Mouse (Mus musculus) lung, postnatal 14 days (tissue): Measurements from ENCODE around the gene Dido1.

Experiments used
- DNase-seq: peaks from one replicate; pipeline ENCODE4 v3.0.0; 2021

Dido1 gene

DNA sequence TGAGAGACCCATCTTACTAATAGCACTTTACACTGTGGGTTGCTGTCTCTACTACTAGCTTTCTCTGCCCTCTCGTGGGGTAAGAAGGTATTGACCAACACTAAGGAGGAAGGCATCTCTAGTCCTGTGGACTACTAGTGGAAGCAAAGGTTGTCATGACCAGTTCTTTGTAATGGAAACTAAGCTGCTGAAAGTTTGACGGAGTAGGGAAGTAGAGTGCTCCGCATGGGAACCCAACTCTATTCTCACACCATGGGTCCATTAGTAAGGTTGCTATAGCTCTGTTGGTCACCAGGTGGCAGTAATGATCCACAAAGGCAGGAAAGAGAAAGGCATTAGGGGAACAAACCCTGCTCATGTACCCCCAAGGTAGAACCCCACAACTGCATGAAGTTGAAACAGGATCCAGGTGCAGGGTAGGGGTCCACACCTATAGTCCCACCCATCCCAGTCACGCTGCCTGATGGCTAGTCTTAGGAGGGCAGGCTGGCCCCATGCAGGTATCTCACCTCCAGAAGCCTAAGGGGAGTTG is 31.1 kb downstream of the Dido1 start:
- peak; percentile 74 for DNase-seq

DNA sequence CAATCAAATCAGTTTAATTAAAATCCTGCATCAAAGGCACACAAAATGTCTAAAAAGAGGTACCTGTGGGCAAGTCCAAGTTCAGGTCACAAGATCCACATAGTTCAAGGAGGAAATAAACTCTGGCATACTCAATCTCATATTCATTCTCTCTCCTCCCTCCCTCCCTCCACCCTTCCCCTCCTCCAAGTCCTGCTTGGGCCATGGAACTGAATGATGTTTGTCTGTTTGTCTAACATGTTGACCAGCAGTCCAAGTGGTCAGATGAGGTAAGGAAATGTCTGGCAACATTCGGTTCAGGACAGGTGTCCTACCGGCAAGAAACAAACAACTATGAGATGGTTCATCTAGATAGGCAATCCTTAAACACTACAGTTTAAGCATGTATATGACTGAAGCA is 33.1 kb downstream of the Dido1 start:
- DNase-seq: no peak

DNA sequence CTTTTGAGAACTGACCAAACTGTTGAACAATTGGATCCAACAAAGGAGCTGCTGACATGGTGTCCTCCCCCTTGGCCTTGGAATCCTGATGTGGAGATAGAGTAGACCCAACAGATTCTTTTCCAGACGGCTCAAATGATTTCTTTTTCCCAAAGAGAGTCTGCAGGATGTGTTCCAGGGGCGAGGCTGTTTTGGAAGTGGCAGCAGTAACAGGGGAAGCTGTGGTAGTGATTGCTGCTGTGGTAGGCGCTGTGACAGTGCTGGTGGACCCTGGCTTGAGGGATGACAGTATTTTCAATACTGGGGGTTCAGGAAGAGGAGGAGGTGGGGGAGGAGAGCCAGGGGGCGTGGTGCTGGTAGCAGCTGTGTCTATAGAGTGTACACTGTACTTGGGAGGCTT is 47.8 kb downstream of the Dido1 start:
- DNase-seq: no peak

DNA sequence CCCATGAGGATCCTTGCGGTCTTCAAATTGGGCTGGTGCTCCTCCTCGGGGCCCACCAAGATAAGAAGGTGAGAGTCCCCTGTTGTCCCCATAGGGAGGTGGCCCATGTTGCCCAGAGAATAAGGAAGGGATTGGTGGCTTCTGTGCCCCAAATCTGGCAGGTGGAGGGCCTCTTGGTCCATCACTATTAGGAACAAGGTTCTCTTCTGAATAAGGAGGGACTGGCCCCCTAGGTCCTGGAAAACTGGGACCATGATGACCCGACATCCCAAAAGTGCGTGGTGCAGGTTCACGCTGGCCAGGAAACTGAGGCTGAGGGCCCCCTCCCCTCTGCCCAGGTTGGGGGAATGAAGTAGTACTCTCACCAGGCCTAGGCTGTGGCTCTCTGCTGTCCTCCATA is 49.3 kb downstream of the Dido1 start:
- no peak for DNase-seq

DNA sequence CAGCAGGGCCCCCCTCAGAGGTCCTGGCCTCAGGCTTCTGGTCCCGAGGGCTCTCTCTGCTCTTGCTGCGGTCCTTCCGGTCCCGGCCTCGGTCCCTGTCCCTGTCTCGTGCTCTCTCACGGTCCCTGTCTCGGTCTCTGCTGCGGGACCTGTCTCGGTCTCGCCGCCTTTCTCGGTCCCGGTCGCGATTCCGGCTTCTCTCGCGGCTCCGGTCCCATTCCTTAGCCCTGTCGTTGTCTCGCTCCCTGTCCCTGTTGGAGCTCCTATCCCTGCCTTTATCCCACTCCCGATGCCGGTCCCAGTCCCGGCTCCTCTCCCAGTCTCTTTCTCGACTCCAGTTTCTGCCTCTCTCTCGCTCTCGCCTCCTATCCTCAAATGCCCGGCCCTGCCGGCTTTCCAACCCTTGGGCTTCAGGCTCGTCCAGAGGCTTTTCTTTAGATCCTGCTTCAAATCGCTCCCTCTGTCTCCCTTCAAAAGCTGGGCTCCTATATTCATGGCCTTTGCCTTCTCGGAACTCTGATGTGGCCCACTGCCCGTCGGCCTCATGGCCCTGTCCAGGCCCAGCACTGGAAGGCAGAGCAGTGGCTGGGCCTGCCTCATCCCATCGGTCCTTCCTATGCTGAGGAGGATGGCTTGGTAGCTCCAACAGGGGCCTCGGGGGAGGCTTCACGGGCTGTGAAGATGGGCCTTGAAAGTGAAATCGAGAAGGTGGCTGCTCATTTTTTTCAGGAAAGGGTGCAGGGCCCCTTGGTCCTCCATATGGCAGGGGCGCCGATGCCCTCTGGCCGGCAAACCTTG is 50.2 kb downstream of the Dido1 start:
- no peak for DNase-seq

GRCm38 (mm10) chr2:180658381-180658780 is 51.4 kb downstream of the Dido1 start:
- DNase-seq: no peak

DNA sequence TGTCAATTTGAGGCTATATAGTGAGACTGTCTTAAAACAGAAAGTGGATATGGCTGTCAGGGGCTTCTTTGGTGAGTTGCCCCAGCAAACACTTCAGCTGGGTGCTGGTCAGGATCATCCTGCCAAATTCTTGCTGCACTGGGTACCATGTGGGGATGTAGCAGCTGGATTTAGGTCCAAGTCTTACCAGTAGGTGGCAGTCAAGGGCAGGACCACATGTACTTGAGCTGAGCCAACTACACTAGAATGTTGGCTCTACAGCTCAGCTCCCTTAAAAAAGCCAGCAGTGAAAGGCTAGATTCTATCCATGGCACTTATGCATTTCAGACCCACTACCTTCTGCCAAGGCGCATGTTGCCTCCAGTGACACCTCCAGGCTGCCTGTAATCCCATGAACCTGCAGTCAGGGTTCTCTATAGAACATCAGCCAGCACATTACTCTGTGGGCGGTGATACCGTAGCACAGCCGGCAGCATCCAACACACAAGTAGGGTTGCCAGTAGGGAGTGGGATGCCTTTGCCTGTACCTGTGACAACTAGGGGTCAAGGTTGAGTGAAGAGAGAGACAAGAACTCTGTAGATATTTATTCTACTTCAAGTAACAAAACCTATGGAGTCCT is 52.3 kb downstream of the Dido1 start:
- peak; percentile 78 for DNase-seq

DNA sequence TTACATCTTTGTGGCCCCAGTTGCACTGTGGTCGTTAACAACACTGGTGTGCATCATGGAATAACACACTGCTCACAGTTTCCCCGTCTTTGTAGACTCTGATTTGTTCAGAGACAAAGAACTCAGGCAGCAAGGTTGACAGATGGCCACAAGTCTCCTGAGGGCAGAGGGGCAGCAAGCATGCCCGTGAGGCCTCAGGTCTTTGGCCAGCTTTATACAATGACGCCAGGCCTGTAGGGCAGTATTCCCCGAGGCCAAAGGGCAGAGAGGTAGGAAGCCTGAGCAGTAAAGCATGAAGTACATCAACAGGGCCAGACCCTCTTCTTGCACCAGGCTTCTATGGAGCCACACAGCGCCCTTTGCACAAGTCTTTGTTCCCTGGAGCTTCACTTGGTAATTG is 54.6 kb downstream of the Dido1 start:
- no peak for DNase-seq

GRCm38 (mm10) chr2:180654666-180655065 is 55.1 kb downstream of the Dido1 start:
- no peak for DNase-seq

DNA sequence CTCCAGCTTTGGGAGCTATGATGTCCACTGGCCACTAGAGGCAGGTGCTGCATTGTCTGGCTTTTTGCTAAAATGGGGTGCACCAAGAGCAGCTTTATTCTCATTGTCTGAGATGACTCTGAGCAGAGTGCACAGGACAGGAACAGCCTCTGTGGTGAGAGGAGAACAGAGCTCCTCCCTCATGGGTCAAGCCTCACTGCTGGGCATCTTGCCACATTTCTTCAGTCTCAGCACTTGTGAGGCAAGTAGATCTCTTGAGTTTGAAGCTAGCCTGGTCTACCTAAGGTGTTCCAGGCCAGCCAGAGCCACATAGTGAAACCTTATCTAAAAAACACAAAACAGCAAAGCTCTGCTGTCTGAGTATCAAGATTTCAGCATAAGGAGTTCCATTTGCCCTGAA is 63.0 kb downstream of the Dido1 start:
- DNase-seq: no peak

- no peak for DNase-seq
Measured at GRCm38 (mm10) chr2:180643626-180644025, 66.2 kb downstream of the Dido1 start.

DNA sequence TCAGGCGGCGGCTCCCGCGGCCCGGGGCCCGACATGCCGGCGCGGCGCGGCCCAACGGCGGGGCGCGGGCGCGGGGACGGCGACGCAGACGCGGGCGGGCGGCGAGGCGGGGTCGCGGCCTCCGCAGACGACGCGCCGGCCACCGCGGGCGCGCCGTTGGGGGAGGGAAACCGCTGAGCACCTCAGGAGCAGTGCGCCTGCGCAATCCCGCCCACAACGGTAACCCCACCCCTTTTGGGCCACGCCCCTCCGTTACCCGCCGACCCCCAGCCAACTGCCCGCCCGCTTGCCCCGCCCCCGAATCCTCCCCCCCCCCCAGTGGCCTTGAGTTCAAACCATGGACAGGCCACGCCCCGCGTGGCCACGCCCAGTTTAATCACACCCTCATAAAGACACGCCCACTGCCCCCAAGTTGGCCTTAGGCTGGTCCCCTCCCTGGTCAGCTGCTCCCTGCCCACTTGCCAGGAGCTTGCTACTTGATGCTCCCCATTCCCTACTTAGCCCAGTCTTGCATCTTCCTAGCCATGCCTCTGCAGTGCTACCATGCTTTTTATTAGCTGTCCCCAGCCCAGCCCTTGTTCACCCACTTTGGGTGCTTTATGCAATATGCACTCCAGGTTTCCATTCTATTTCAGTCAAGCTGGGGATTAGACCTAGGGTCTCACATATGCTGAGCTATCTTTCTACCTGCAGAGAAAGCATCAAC is 67.1 kb downstream of the Dido1 start, which contains the start of gene Tcfl5:
Gene Tcfl5 (minus strand): TSS at position 154 of the 706 bp plus-strand sequence.
- DNase-seq: no peak

DNA sequence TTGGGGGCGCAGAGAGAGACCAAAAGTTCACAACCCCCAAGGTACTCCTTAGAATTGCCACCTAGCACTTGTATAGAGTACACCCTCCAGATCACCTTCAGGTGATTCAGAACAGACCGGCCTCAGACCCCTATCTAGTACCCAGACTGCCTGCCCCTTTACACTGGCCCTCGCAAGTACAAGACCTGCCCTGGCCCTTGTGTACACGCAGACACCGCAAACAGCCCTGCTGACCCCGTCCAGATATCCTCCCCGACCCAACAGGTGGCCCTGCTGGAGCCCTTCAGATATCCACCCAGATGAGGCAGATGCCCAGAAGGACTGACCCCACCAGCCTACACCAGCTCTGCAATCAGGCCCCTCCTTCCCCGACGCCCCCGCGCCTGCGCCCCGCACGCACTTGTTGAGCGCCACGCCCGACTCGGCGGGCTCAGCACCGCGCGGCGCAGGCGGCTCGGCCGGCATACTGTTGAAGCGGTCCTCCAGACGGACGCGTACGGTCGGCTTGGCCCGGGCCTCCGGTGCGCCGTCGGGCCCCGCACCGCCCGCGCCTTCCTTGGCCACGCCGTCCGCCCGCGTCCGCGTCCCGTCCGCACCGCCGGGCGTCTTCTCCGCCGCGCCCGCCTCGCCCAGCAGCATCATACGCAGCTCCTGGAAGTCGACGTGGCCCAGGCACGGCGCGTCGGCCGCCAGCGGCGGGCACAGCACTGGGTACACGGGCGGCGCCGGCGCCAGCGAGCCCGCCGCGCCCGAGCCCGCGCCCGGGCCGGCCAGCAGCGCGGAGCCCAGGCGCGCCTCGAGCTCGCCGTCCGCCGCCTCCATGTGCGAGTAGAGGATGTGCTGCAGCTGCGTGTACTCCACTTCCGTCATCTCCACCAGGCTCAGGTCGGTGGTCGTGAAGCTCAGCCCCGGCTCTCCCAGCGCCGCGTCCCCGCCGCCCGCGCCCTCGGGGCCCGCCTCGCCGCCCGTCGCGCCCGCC is 67.9 kb downstream of the Dido1 start:
- no peak for DNase-seq

GRCm38 (mm10) chr2:180611882-180612281 is 97.9 kb downstream of the Dido1 start:
- no peak for DNase-seq

GRCm38 (mm10) chr2:180610283-180610682 is 99.5 kb downstream of the Dido1 start:
- no peak for DNase-seq
